14 mouse cellular contexts compared by ENCODE assay signal in genomic region chr5:125085097-125085617, GRCm38 (mm10).
"Had no signal": no experiment of that assay in that cellular context is flagged by ENCODE, and none has a peak within 500 bp of the region (broad histone marks: within the 10 kb centered on the region; RNA-seq: fewer than 3 reads in every experiment).

No protein-coding gene starts in this region.

- ATAC-seq: liver, postnatal 0 days had no signal

- H3K27ac ChIP-seq: kidney, embryonic 15.5 days; liver, embryonic 13.5 days; lung, embryonic 15.5 days; macrophage; midbrain, embryonic 12.5 days had no signal

- H3K27me3 ChIP-seq: kidney, embryonic 15.5 days; liver, embryonic 13.5 days; lung, embryonic 15.5 days; midbrain, embryonic 12.5 days had no signal

- H3K9ac ChIP-seq: kidney, embryonic 15.5 days; liver, embryonic 13.5 days; liver, postnatal 0 days; lung, embryonic 15.5 days; midbrain, embryonic 12.5 days had no signal

- H3K9me3 ChIP-seq: liver, embryonic 13.5 days had no signal

- H3K4me2 ChIP-seq: kidney, embryonic 15.5 days; liver, embryonic 13.5 days; lung, embryonic 15.5 days; midbrain, embryonic 12.5 days had no signal

- DNase-seq: kidney, adult 2 months; kidney, postnatal 14 days; liver; liver, embryonic 13.5 days; liver, postnatal 0 days; lung, postnatal 14 days; retina, postnatal 1 day; thymus, postnatal 36 days had no signal

- H3K4me3 ChIP-seq: kidney, embryonic 15.5 days; liver, embryonic 13.5 days; lung, embryonic 15.5 days; megakaryocyte, embryonic 14.5 days; midbrain, embryonic 12.5 days; myocyte had no signal
